Mouse (Mus musculus): ENCODE measurements at regions not wholly inside any gene's neighbourhood (a gene's known extent, or its start where the extent isn't known, plus 50 kb on each side); places are given as distances from the start of the nearest gene placed in this dataset.

DNA sequence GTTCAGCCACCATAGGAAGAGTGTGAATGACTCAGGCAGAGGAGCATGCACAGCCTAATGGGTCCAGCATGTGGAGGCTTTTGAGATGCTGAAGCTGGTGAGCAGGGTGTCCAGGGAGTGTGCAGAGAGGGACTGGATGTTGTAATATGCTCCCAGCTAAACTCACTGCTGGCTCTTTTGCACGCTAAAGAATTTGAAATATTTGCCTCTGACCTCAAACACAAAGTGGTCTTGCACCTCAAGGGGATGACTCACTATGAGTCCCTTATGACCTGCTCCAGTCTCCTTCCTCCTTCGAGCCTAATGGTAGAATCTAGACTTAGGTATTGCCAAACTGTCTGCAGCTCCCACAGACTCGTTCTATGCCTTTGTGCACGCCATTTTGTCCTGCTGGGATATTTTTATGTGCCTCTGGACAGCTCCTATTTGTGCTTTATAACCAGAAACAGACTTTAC, 55.0 kb upstream of the Slit3 start:
- DNase-seq (ENCODE audit: low spot score in 2 of 2): no peak

DNA sequence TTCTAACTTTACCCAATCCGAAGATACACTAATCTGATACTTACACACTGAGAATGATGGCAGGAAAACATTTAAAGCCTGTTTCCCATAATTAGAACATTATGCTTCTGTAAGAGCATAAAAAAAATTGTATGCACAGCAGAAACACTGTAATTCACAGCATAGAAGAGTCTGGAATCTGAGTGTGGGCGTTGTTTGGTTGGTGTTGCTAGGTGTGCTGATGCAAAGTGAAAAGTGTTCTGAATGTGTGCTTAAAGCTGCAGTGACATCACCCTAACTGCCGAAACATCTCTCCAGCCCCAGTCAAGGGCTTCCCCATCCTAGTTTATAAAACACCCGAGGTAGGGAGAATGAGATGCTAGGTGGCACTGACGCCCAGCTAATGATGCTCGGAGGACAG, 63.2 kb upstream of the Slit3 start:
- peak in 1 of 2 experiments; percentile 21 for DNase-seq (ENCODE audit: low spot score in 2 of 2)

- DNase-seq (ENCODE audit: low spot score in 2 of 2): no peak
These were observed 65.4 kb upstream of the Slit3 start for GRCm38 (mm10) chr11:35055496-35056125.

- no peak for DNase-seq (ENCODE audit: low spot score in 2 of 2)
These were observed 67.4 kb upstream of the Slit3 start for GRCm38 (mm10) chr11:35053613-35053950.

DNA sequence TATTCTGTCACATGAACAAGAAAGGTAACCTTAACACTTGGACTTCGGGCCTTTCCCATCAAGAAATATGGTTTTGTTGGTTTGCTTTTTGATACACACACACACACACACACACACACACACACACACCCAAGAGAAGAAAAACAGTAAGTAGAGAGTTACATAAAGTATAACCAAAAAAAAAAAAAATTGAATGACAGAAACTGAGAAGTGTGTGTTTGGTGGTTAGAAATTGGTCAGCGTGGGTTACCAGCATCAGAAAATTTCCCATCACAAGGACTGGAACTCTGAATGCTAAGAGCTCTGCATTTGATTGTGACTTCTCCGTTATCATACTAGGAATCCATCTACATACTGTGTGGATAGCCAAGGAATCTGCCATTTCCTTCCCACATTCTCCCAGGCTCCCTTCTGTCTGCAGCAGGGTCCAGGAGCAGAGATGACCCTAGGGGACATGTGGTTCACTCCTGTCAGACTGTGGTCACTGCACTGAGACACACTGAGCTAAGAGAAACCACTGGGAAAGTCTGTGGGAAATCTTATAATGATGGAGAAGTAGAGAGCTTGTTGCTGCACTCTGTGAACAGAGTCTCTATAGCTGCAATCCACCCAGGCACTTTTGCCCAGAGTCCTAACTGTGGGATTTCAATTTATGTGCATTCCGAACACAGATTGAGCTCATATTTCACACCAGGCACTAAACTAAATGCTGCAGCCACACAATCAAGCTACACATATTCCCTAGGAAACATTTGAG, 68.0 kb upstream of the Slit3 start:
- no peak for DNase-seq (ENCODE audit: low spot score in 2 of 2)

GRCm38 (mm10) chr11:35049663-35050215, 71.3 kb upstream of the Slit3 start:
- DNase-seq (ENCODE audit: low spot score in 2 of 2): no peak

DNA sequence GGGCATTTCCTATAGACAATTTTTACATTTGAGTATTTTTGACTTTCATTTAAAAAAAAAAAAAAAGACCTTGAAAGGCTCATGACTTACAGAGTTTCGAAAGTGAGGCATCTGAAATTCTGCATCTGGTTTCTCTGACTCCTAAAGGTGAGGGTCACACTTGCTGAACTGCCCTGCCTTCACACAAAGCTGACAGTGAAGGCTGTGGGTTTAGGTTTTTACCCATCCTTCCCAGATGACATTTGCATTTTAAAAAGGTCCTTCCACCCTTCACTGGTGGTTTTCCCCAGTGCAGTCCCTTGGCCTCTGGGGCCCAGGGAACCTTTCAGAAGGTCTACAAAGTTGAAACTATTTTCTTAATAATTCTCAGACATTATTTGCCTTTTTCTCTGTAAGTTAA, 76.4 kb upstream of the Slit3 start:
- DNase-seq (ENCODE audit: low spot score in 2 of 2): no peak

GRCm38 (mm10) chr11:35024448-35024847, 96.6 kb upstream of the Slit3 start:
- DNase-seq (ENCODE audit: low spot score in 2 of 2): no peak

GRCm38 (mm10) chr11:35023813-35024212, 97.2 kb upstream of the Slit3 start:
- peak in 1 of 2 experiments; percentile 14 for DNase-seq (ENCODE audit: low spot score in 2 of 2)

DNA sequence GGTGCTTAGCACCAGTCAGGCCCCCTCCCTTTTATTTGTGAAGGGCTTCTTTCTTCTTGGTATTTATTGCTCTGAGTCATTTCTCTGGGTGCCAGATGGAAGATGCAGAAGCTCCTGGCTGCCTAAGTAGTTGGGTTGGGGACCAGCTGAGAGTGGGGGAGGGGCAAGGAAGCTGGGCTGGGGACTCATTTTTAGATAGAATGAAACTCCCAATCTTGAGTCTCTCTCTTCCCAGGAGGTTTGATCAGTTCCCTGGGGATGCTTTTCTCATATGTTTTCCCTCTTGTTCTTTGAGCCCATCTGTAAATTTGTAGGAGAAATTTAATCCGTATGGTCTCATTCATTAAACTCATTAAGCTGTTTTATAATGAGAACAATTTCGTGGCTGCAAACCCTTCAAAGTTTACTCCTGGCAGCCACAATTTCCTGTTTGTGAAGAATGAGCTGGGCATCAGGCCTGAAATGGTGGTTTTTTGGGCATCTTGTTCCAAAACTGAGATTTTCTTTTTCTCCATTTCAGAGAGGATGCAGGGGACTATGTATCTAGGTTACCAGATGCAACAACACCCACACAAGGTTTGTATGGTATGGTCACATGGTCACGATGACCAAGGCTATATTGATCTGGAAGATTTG, 98.9 kb upstream of the Slit3 start:
- peak; percentile 17 to 35 for DNase-seq (ENCODE audit: low spot score in 2 of 2)

DNA sequence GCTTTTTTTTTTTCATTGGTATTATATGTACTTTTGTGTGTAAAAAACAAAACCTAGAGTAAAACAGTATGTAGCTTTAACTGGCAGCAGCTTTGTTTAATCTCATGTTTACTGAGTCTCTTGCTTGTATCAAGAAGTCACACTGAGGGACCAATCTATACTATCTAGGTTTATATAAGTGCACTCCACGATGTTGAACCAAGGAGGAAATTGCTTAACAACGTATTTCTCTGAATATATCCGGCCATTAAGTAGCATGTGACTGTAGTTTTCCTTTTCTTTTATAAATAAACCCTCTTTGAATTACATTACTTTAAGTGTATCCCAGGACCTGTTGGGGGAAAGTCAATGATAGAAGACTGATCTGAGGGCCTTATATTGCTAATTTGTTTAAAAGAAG, 104.0 kb upstream of the Slit3 start:
- no peak for DNase-seq (ENCODE audit: low spot score in 2 of 2)

DNA sequence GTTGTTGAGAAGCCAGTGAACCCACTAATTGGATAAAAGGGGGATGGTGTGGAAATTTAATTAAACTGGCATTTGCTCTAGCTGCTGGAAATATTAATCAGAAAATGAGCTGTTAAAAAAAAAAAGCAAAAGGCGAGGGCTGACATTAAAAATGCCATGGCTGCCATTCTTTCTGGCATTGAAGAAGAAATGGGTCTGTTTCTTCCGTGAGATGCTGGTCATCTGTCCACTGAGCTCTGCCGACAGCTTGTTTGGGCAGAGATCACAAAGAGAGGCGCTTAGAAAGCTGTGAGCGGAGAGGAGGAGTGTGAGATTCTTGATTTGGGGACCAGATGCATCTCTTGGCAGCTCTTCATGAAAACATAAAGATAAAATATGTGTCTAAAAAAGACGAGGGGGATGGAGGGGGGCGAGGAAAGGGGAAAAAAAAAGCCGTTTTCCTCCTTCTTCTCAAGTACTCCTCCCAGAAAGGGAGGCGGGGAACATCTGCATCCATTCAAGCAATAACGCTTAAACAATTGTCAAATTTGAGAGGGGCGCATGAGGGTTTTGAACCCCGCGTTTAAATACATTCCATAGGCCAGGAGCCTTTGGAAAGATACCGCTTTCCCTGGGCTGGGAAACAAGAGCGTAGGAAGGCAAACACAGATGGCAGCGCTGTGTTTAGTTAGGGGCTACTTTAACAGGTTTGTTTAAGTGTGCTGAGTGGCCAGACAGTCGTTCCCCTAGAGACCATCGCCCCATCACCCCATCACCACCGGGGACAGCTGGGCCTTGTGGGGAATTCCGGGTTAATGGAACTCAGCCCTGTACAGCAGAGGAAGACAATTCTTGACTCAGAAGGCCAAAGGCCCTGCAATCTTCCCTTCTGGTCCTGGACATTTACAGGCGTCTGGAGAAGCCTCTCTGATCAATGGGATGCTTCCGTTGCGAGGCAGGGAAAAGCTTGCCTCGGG, 109.2 kb upstream of the Slit3 start:
- DNase-seq (ENCODE audit: low spot score in 2 of 2): peak; percentile 20 to 63

DNA sequence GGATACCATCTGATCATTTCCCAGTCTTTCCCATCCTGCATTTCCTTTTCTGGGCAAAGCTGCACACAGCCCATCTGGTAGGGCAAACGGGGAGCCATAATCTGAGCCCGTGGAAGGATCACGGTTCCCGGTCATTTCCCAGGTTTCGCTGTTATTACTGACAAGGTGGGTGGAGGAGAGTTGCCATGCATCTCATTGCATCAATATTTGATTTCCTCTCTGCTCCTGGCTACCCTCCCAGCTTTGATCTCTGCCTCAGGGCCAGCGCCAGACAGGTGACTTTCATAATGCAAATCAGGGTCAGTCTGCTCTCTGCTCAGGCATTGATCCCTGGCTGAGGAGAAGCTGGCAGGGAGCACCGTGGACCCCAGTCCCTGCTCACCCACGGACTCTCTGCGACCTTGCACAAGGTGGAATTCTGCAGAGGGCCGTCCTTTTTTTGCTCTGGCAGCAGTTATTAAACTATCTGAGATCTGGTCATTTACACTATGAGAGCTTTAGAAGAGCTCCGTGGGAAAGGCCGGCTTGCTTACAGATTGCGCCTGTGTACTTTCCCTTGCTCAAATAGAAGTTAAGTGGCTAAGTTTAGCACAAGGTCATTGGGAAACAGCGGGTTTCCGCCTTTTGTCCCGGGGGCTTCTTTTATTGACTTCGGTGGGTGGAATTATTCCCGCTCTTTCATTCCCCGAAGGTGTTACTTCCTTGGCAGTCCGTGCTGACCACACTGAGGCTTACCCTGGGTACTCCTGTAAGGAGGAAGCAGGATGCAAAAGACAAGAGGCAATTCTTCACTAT, 114.1 kb upstream of the Slit3 start:
- no peak for DNase-seq (ENCODE audit: low spot score in 2 of 2)

DNA sequence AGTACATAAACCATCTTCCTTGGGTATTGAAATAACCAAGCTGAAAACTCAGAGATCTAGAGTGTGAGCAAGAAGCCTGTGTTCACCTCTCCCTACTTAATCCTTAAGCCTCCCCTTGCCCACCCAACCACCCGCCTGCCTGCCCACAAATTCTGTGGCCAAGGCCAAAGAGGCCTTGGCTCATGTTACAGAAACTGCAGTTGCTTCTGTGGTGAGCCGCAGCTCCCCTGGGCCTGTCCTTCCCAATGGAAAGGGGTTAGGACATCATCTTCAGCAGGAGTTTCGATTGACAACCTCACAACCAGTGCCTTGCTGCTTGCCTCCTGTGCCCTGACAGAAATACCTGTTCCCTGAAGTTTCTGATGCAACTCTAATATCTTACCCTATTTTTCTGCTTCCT, 115.9 kb upstream of the Slit3 start:
- DNase-seq (ENCODE audit: low spot score in 2 of 2): no peak

- DNase-seq (ENCODE audit: low spot score in 2 of 2): no peak
These were observed 116.6 kb upstream of the Slit3 start for GRCm38 (mm10) chr11:35004431-35004830.

GRCm38 (mm10) chr11:35003956-35004355, 117.1 kb upstream of the Slit3 start:
- DNase-seq (ENCODE audit: low spot score in 2 of 2): no peak

DNA sequence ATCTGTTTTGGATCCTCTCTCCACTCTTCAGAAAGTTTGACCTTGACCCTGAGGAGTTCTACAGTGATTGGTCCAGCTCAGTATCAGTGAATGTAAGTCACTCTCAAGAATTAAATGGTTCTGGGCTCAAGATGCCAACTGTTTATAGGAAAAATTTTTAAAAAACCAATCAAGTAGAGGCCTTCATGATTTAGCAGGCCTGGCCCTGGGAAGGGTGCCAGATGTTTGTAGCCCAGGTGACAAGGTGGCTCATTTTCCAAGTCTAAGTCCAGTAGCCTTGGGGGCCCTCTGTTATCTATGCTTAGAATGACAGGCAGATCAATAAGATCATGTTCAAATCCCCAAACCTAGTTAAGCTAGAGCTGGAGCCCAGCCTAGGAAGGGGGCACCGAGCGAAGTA, 123.1 kb upstream of the Slit3 start:
- DNase-seq (ENCODE audit: low spot score in 2 of 2): no peak

DNA sequence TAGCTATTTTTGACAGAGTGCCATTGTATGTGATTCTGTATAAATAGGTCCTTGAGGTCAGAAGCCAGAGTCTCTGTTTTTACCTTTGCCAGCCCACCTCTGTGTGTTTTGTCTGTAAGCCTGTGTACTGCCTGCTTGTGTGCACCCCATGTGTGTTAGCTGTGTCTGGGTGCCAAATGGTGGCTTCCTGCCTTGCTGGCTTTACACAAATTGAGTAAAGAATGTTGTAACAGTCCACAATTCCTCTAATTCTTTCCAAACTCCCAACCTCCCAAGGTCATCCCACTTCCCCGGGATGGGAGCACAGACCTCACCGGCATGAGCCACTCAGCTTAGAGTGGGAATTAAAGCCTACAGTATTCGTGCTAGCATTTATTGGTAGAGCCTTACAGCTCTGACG, 125.5 kb upstream of the Slit3 start:
- DNase-seq (ENCODE audit: low spot score in 2 of 2): no peak

GRCm38 (mm10) chr11:34982775-34983457, 138.1 kb upstream of the Slit3 start:
- no peak for DNase-seq (ENCODE audit: low spot score in 2 of 2)

DNA sequence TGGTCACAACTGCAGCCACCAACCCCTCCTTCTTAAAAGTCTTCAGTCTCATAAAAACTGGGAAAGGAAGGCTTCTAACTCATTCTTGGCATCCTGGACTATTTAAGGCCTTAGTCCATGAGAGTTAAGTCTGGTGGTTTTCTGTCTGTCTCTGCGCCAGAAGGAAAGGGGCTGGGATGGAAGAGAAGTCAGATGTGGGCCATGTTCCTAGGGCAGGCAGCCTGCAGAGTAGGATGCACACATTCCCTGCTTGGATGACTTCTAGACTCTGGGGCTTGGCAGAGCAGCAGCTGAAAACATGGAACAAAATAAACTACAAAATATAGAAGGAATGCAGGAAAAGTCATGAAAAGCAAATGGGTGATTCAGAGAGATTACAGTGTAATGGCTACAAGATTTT, 140.8 kb upstream of the Slit3 start:
- DNase-seq (ENCODE audit: low spot score in 2 of 2): no peak
